Mouse (Mus musculus): Measurements from ENCODE around the gene Pgm2. TPM values are rescaled to one million over a fixed set of nuclear protein-coding genes. Genes with fewer than 3 reads are reported as not detected.

Pgm2 gene
- polyA plus RNA-seq, 1 experiment = 0.43 TPM

- TF ChIP-seq CTCF (IDR thresholded peaks at IDR 0.05; ENCODE audit: control insufficient read depth, insufficient read depth, insufficient replicate concordance, low read depth, low read length) = no peak
- TF ChIP-seq POLR2A (IDR thresholded peaks at IDR 0.05; ENCODE audit: control insufficient read depth, low read depth, low read length) = no peak
- no peaks in the 10 kb centered on the region for H3K27me3 ChIP-seq (ENCODE audit: control insufficient read depth, insufficient read depth, low read length)
- H3K4me1 ChIP-seq (ENCODE audit: control insufficient read depth, insufficient read depth, low read length) = peaks cover 7% of the 10 kb centered on the region
These were observed 53.7 kb downstream of the Pgm2 start for GRCm38 (mm10) chr5:64146384-64147005.

GRCm38 (mm10) chr5:64149184-64150127, 56.7 kb downstream of the Pgm2 start:
- H3K4me1 ChIP-seq (ENCODE audit: control insufficient read depth, insufficient read depth, low read length) = peaks cover 7% of the 10 kb centered on the region
- no peak for TF ChIP-seq CTCF (IDR thresholded peaks at IDR 0.05; ENCODE audit: control insufficient read depth, insufficient read depth, insufficient replicate concordance, low read depth, low read length)
- no peak for TF ChIP-seq POLR2A (IDR thresholded peaks at IDR 0.05; ENCODE audit: control insufficient read depth, low read depth, low read length)
- peak overlapping the region; percentile 3; the same call in 1 of the 2 replicates for H3K4me3 ChIP-seq (ENCODE audit: control insufficient read depth, low read depth, low read length)
- H3K36me3 ChIP-seq (ENCODE audit: control insufficient read depth, insufficient read depth, low read length) = no peaks in the 10 kb centered on the region
- no peaks in the 10 kb centered on the region for H3K27me3 ChIP-seq (ENCODE audit: control insufficient read depth, insufficient read depth, low read length)
- no peak overlapping the region for H3K27ac ChIP-seq (ENCODE audit: control insufficient read depth, insufficient read depth, low read depth, low read length)

More at GRCm38 (mm10) chr5:64146384-64147005, 53.7 kb downstream of the Pgm2 start:
- no peak overlapping the region for H3K4me3 ChIP-seq (ENCODE audit: control insufficient read depth, low read depth, low read length)
- no peak overlapping the region for H3K27ac ChIP-seq (ENCODE audit: control insufficient read depth, insufficient read depth, low read depth, low read length)
- H3K36me3 ChIP-seq (ENCODE audit: control insufficient read depth, insufficient read depth, low read length) = no peaks in the 10 kb centered on the region

DNA sequence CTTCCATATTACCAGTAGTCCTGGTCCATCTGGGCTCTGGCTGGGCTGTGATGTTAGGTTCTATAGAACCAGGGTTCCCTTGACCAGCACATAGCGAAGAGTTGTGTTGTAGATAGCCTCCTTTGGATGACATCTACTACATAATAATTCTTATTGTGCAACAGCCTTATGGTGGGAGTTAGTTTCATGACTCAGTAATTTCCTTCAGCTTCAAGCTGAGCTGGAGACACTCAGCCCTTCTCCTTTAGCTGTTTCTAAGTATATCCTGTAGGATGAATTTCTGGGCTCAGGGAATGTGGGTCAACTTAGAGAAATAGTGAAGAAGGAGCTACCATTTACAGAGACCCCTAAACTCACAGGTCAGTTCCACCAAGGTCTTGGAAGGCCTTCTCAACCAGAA, 60.6 kb downstream of the Pgm2 start:
- Histone ChIP-seq H3K4me3 (ENCODE audit: control insufficient read depth, low read depth, low read length) (no peak overlapping the region), H3K36me3 (ENCODE audit: control insufficient read depth, insufficient read depth, low read length) (no peaks in the 10 kb centered on the region), H3K4me1 (ENCODE audit: control insufficient read depth, insufficient read depth, low read length) (peaks cover 7% of the 10 kb centered on the region), H3K27ac (ENCODE audit: control insufficient read depth, insufficient read depth, low read depth, low read length) (no peak overlapping the region), H3K27me3 (ENCODE audit: control insufficient read depth, insufficient read depth, low read length) (no peaks in the 10 kb centered on the region)
- TF ChIP-seq CTCF (IDR thresholded peaks at IDR 0.05; ENCODE audit: control insufficient read depth, insufficient read depth, insufficient replicate concordance, low read depth, low read length) (no peak), POLR2A (IDR thresholded peaks at IDR 0.05; ENCODE audit: control insufficient read depth, low read depth, low read length) (no peak)

DNA sequence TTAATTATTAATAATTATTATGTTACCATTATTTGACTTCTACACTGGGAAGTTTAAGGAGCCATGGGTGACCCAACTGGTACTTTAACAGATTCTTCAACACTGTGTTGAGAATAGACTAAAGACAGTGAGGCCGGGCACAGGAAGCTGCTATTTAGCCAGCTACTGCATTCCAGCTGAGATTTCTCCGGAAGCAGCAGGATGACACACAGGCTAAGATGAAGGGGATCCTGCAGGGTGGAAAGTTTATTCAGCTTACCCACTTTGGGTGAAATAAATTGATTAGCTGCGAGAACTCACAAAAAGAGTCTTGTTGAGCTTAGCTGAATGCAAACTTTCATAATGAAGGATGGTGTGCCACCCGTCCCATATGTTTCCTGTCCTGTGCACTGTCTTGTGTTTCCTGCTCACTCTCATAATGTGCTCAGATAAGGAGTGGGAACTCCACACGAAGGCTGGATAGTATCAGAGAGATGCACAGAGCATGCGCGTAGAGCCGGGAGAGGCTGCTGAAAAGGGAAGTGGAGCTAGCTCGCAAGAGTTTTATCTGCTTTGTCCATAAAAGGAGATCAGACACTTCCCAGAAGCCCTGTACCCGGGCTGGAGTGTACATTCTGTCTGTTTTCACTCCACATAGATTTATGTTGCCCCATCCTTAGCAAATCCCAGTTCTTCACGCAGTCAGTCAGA, 63.3 kb downstream of the Pgm2 start, which contains the start of gene Tbc1d1:
TSS of gene Tbc1d1 (plus strand) at position 445 of the 690 bp plus-strand sequence.
- TF ChIP-seq POLR2A (IDR thresholded peaks at IDR 0.05; ENCODE audit: control insufficient read depth, low read depth, low read length) = no peak
- TF ChIP-seq CTCF (IDR thresholded peaks at IDR 0.05; ENCODE audit: control insufficient read depth, insufficient read depth, insufficient replicate concordance, low read depth, low read length) = no peak
- peaks cover 11% of the 10 kb centered on the region for H3K4me1 ChIP-seq (ENCODE audit: control insufficient read depth, insufficient read depth, low read length)
- H3K4me3 ChIP-seq (ENCODE audit: control insufficient read depth, low read depth, low read length) = no peak within 1 kb of the TSS
- H3K27ac ChIP-seq (ENCODE audit: control insufficient read depth, insufficient read depth, low read depth, low read length) = no peak within 1 kb of the TSS
- H3K36me3 ChIP-seq (ENCODE audit: control insufficient read depth, insufficient read depth, low read length) = no peaks in the 10 kb centered on the region
- no peaks in the 10 kb centered on the region for H3K27me3 ChIP-seq (ENCODE audit: control insufficient read depth, insufficient read depth, low read length)

- no peak overlapping the region for H3K27ac ChIP-seq (ENCODE audit: control insufficient read depth, insufficient read depth, low read depth, low read length)
- H3K36me3 ChIP-seq (ENCODE audit: control insufficient read depth, insufficient read depth, low read length) = no peaks in the 10 kb centered on the region
- H3K4me1 ChIP-seq (ENCODE audit: control insufficient read depth, insufficient read depth, low read length) = peaks cover 11% of the 10 kb centered on the region
- no peak for TF ChIP-seq CTCF (IDR thresholded peaks at IDR 0.05; ENCODE audit: control insufficient read depth, insufficient read depth, insufficient replicate concordance, low read depth, low read length)
- no peak for TF ChIP-seq POLR2A (IDR thresholded peaks at IDR 0.05; ENCODE audit: control insufficient read depth, low read depth, low read length)
- H3K4me3 ChIP-seq (ENCODE audit: control insufficient read depth, low read depth, low read length) = no peak overlapping the region
- H3K27me3 ChIP-seq (ENCODE audit: control insufficient read depth, insufficient read depth, low read length) = no peaks in the 10 kb centered on the region
These were observed 63.8 kb downstream of the Pgm2 start for GRCm38 (mm10) chr5:64156579-64156978.

DNA sequence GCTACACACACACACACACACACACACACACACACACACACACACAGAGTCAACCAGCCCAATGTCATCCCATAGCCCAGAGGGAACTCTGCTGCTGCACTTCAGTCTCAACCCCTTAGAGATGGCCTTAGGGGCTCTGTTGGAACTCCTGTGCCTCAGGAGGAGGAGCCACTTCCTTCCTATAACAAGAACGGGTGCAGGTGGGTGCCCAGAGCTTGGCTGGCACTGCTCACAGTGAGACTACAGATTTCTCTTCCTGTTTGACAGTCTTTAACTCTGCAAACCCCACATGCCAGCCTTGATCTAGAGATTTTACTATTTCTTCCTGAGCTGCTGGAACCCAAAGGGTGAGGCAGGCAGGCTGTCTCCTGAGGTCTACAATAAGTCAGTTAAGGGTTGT, 65.2 kb downstream of the Pgm2 start:
- no peak overlapping the region for H3K27ac ChIP-seq (ENCODE audit: control insufficient read depth, insufficient read depth, low read depth, low read length)
- no peak overlapping the region for H3K4me3 ChIP-seq (ENCODE audit: control insufficient read depth, low read depth, low read length)
- no peaks in the 10 kb centered on the region for H3K36me3 ChIP-seq (ENCODE audit: control insufficient read depth, insufficient read depth, low read length)
- no peak for TF ChIP-seq POLR2A (IDR thresholded peaks at IDR 0.05; ENCODE audit: control insufficient read depth, low read depth, low read length)
- no peak for TF ChIP-seq CTCF (IDR thresholded peaks at IDR 0.05; ENCODE audit: control insufficient read depth, insufficient read depth, insufficient replicate concordance, low read depth, low read length)
- H3K4me1 ChIP-seq (ENCODE audit: control insufficient read depth, insufficient read depth, low read length) = peaks cover 11% of the 10 kb centered on the region
- H3K27me3 ChIP-seq (ENCODE audit: control insufficient read depth, insufficient read depth, low read length) = no peaks in the 10 kb centered on the region

DNA sequence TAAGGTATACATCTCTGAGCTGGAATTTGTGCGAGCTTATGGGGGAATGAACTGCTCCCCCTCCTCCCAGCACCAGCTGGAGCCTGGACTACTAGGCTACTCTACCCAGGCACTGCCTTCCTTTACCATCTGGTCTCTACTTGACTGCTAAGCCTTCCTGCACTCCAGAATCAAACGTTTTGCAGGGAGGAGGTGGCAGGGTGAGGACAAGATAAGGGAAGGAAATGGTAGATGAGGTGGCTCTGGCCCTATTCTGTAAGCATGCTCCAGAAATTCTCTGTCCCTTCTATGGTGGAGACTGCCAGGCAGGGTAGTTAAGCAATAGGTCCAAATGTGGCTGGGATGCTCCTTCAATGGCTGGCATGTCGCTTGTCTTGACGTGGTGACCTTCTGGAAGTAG, 65.8 kb downstream of the Pgm2 start:
- no peaks in the 10 kb centered on the region for H3K36me3 ChIP-seq (ENCODE audit: control insufficient read depth, insufficient read depth, low read length)
- H3K4me1 ChIP-seq (ENCODE audit: control insufficient read depth, insufficient read depth, low read length) = peaks cover 11% of the 10 kb centered on the region
- no peak overlapping the region for H3K4me3 ChIP-seq (ENCODE audit: control insufficient read depth, low read depth, low read length)
- no peak overlapping the region for H3K27ac ChIP-seq (ENCODE audit: control insufficient read depth, insufficient read depth, low read depth, low read length)
- TF ChIP-seq POLR2A (IDR thresholded peaks at IDR 0.05; ENCODE audit: control insufficient read depth, low read depth, low read length) (no peak), CTCF (IDR thresholded peaks at IDR 0.05; ENCODE audit: control insufficient read depth, insufficient read depth, insufficient replicate concordance, low read depth, low read length) (no peak)
- no peaks in the 10 kb centered on the region for H3K27me3 ChIP-seq (ENCODE audit: control insufficient read depth, insufficient read depth, low read length)
